Mouse (Mus musculus): Measurements from ENCODE around the gene Hras. TPM values are rescaled to one million over a fixed set of nuclear protein-coding genes. Genes with fewer than 3 reads are reported as not detected.

Hras gene
- total and polyA plus RNA-seq, 3 experiments: 47.1 to 99.1 (median 65.5) TPM

Small RNA genes lying within 50 kb of the gene (microRNA-seq; reads per million reads assigned to microRNA genes)
- 210 to 212 reads per million in 2 experiments for gene Mir210

Other genes with a start within 250 kb of the Hras start
- gene Ifitm5, start 243.7 kb downstream of the Hras start, total RNA-seq (2021): 1 to 10 TPM in 1 of 2 experiments, under 1 TPM in 1; 0.78 to 1.3 TPM
- gene Ifitm5, start 243.7 kb downstream of the Hras start, polyA plus RNA-seq (2012; rRNA removed): 1.2 and 2.7 TPM in 2 replicates
- gene Gm45717, start 238.1 kb downstream of the Hras start, total RNA-seq (2021): not detected
- gene Gm45717, start 238.1 kb downstream of the Hras start, polyA plus RNA-seq (2012; rRNA removed): not detected in 2 replicates
- gene Ifitm2, start 238.0 kb downstream of the Hras start, total RNA-seq (2021): 100 to 1,000 TPM; 504 to 654 TPM
- 947 and 952 TPM in 2 replicates for gene Ifitm2, start 238.0 kb downstream of the Hras start, polyA plus RNA-seq (2012; rRNA removed)
- gene Ifitm1, start 226.8 kb downstream of the Hras start, total RNA-seq (2021): 10 to 100 TPM in 1 of 2 experiments, 1 to 10 TPM in 1; 7.6 to 14.6 TPM
- gene Ifitm1, start 226.8 kb downstream of the Hras start, polyA plus RNA-seq (2012; rRNA removed): 23.9 and 29.4 TPM in 2 replicates
- 100 to 1,000 TPM; 102 to 148 TPM for gene Ifitm3, start 183.2 kb downstream of the Hras start, total RNA-seq (2021)
- 140 and 146 TPM in 2 replicates for gene Ifitm3, start 183.2 kb downstream of the Hras start, polyA plus RNA-seq (2012; rRNA removed)
- gene Ifitm6, start 176.1 kb downstream of the Hras start, total RNA-seq (2021): under 1 TPM in 1 of 2 experiments, not detected in 1; 0.93 TPM
- 0.39 and 1.2 TPM in 2 replicates for gene Ifitm6, start 176.1 kb downstream of the Hras start, polyA plus RNA-seq (2012; rRNA removed)
- gene Gm17387, start 164.9 kb downstream of the Hras start, total RNA-seq (2021): not detected
- not detected in 2 replicates for gene Gm17387, start 164.9 kb downstream of the Hras start, polyA plus RNA-seq (2012; rRNA removed)
- gene B4galnt4, start 132.9 kb downstream of the Hras start, total RNA-seq (2021): 1 to 10 TPM; 1.4 to 3.0 TPM
- gene B4galnt4, start 132.9 kb downstream of the Hras start, polyA plus RNA-seq (2012; rRNA removed): 1.7 and 5.1 TPM in 2 replicates
- gene Pkp3, start 115.8 kb downstream of the Hras start, total RNA-seq (2021): 1 to 10 TPM in 1 of 2 experiments, under 1 TPM in 1; 0.89 to 1.5 TPM
- gene Pkp3, start 115.8 kb downstream of the Hras start, polyA plus RNA-seq (2012; rRNA removed): 0.68 and 1.4 TPM in 2 replicates
- 1 to 10 TPM; 2.8 to 5.3 TPM for gene Sigirr, start 93.4 kb downstream of the Hras start, total RNA-seq (2021)
- gene Sigirr, start 93.4 kb downstream of the Hras start, polyA plus RNA-seq (2012; rRNA removed): 6.7 and 8.7 TPM in 2 replicates
- gene Ano9, start 76.2 kb downstream of the Hras start, total RNA-seq (2021): under 1 TPM in 1 of 2 experiments, not detected in 1; 0.17 TPM
- gene Ano9, start 76.2 kb downstream of the Hras start, polyA plus RNA-seq (2012; rRNA removed): 0.17 and 0.25 TPM in 2 replicates
- 10 to 100 TPM; 27.7 to 37.9 TPM for gene Ptdss2, start 71.6 kb downstream of the Hras start, total RNA-seq (2021)
- gene Ptdss2, start 71.6 kb downstream of the Hras start, polyA plus RNA-seq (2012; rRNA removed): 38.2 and 41.7 TPM in 2 replicates
- 100 to 1,000 TPM; 301 to 302 TPM for gene Rnh1, start 21.1 kb downstream of the Hras start, total RNA-seq (2021)
- gene Rnh1, start 21.1 kb downstream of the Hras start, polyA plus RNA-seq (2012; rRNA removed): 214 and 394 TPM in 2 replicates
- gene Lrrc56, start 152 bp upstream of the Hras start, total RNA-seq (2021): 1 to 10 TPM; 6.3 to 8.0 TPM
- gene Lrrc56, start 152 bp upstream of the Hras start, polyA plus RNA-seq (2012; rRNA removed): 8.0 and 8.7 TPM in 2 replicates
- gene Lmntd2, start 20.1 kb upstream of the Hras start, total RNA-seq (2021): under 1 TPM; 0.17 TPM
- gene Lmntd2, start 20.1 kb upstream of the Hras start, polyA plus RNA-seq (2012; rRNA removed): 0.81 and 1.2 TPM in 2 replicates
- gene Rassf7, start 21.9 kb upstream of the Hras start, total RNA-seq (2021): 1 to 10 TPM; 2.0 to 6.0 TPM
- 14.1 and 18.1 TPM in 2 replicates for gene Rassf7, start 21.9 kb upstream of the Hras start, polyA plus RNA-seq (2012; rRNA removed)
- gene Phrf1, start 34.8 kb upstream of the Hras start, total RNA-seq (2021): 10 to 100 TPM; 61.0 to 64.5 TPM
- 23.5 and 33.7 TPM in 2 replicates for gene Phrf1, start 34.8 kb upstream of the Hras start, polyA plus RNA-seq (2012; rRNA removed)
- gene Irf7, start 72.5 kb upstream of the Hras start, total RNA-seq (2021): 10 to 100 TPM in 1 of 2 experiments, 1 to 10 TPM in 1; 7.4 to 12.2 TPM
- 155 and 171 TPM in 2 replicates for gene Irf7, start 72.5 kb upstream of the Hras start, polyA plus RNA-seq (2012; rRNA removed)
- gene Cdhr5, start 82.8 kb upstream of the Hras start, total RNA-seq (2021): 10 to 100 TPM in 1 of 2 experiments, 1 to 10 TPM in 1; 1.9 to 17.1 TPM
- gene Cdhr5, start 82.8 kb upstream of the Hras start, polyA plus RNA-seq (2012; rRNA removed): 9.0 and 18.5 TPM in 2 replicates
- gene Sct, start 85.1 kb upstream of the Hras start, total RNA-seq (2021): not detected
- 0.93 and 1.2 TPM in 2 replicates for gene Sct, start 85.1 kb upstream of the Hras start, polyA plus RNA-seq (2012; rRNA removed)
- under 1 TPM in 1 of 2 experiments, not detected in 1; 0.31 TPM for gene Drd4, start 98.0 kb upstream of the Hras start, total RNA-seq (2021)
- gene Drd4, start 98.0 kb upstream of the Hras start, polyA plus RNA-seq (2012; rRNA removed): 0.62 and 12.1 TPM in 2 replicates
- gene Deaf1, start 133.7 kb upstream of the Hras start, total RNA-seq (2021): 10 to 100 TPM; 27.8 to 30.5 TPM
- gene Deaf1, start 133.7 kb upstream of the Hras start, polyA plus RNA-seq (2012; rRNA removed): 18.7 and 34.4 TPM in 2 replicates
- gene Tmem80, start 133.7 kb upstream of the Hras start, total RNA-seq (2021): 10 to 100 TPM; 26.9 to 34.8 TPM
- gene Tmem80, start 133.7 kb upstream of the Hras start, polyA plus RNA-seq (2012; rRNA removed): 32.7 and 33.5 TPM in 2 replicates
- gene Eps8l2, start 144.9 kb upstream of the Hras start, total RNA-seq (2021): 1 to 10 TPM; 2.7 to 3.0 TPM
- 2.6 and 3.8 TPM in 2 replicates for gene Eps8l2, start 144.9 kb upstream of the Hras start, polyA plus RNA-seq (2012; rRNA removed)
- gene Taldo1, start 198.2 kb upstream of the Hras start, total RNA-seq (2021): 100 to 1,000 TPM; 640 to 700 TPM
- gene Taldo1, start 198.2 kb upstream of the Hras start, polyA plus RNA-seq (2012; rRNA removed): 260 and 309 TPM in 2 replicates
- 10 to 100 TPM; 29.7 to 41.1 TPM for gene Gatd1, start 220.1 kb upstream of the Hras start, total RNA-seq (2021)
- 49.5 and 58.2 TPM in 2 replicates for gene Gatd1, start 220.1 kb upstream of the Hras start, polyA plus RNA-seq (2012; rRNA removed)
- gene Cend1, start 235.5 kb upstream of the Hras start, total RNA-seq (2021): 1 to 10 TPM; 1.6 to 2.8 TPM
- gene Cend1, start 235.5 kb upstream of the Hras start, polyA plus RNA-seq (2012; rRNA removed): 1.00 and 1.2 TPM in 2 replicates
- 100 to 1,000 TPM; 125 to 172 TPM for gene Slc25a22, start 243.9 kb upstream of the Hras start, total RNA-seq (2021)
- 234 and 236 TPM in 2 replicates for gene Slc25a22, start 243.9 kb upstream of the Hras start, polyA plus RNA-seq (2012; rRNA removed)